Mouse (Mus musculus): Measurements from ENCODE around the gene Defb25.

Gene Defb25

GRCm38 (mm10) chr2:152607746-152608145 is 15.1 kb downstream of the Defb25 start:
- Histone ChIP-seq H3K4me1 (replicated peaks; ENCODE audit: low read depth, low read length) (peaks cover 21% of the 10 kb centered on the region), H3K4me3 (replicated peaks; ENCODE audit: low read length) (no peak overlapping the region), H3K36me3 (ENCODE audit: insufficient read depth, low read length) (no peaks in the 10 kb centered on the region), H3K27me3 (ENCODE audit: insufficient read depth, low read length) (peaks cover 12% of the 10 kb centered on the region), H3K9me3 (ENCODE audit: low read length) (no peaks in the 10 kb centered on the region)
- TF ChIP-seq NANOG (IDR thresholded peaks at IDR 0.05; ENCODE audit: borderline replicate concordance, low read length) (no peak), CTCF (conservative IDR thresholded peaks at IDR 0.05; ENCODE audit: low read length) (no peak), POU5F1 (IDR thresholded peaks at IDR 0.05; ENCODE audit: borderline replicate concordance, low read length) (no peak)

DNA sequence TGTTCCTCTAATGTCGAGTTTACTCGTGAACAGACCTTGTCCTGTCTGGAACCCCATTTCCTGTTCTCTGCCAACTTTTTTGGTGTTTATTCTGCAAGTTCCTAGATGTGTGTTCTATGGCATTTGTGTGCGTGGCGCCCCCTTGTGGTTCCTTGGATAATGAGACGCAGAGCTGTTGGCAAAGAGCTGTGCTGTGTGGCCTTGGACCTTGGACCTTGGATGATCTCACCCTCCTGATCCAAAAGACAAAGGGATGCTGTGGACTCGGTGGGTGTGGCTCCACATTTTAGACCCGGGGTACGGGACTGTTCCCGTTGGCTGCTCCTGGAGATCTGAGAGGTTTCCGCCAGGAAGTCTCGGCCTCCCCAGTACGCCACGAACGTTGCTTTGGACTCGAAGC is 18.8 kb downstream of the Defb25 start, which contains the start of gene Defb36:
Defb36 (plus strand) TSS at position 271 of the 400 bp plus-strand sequence.
- Histone ChIP-seq H3K36me3 (ENCODE audit: insufficient read depth, low read length) (no peaks in the 10 kb centered on the region), H3K4me1 (replicated peaks; ENCODE audit: low read depth, low read length) (peaks cover 9% of the 10 kb centered on the region; the same call in 1 of the 2 replicates), H3K4me3 (replicated peaks; ENCODE audit: low read length) (no peak within 1 kb of the TSS), H3K9me3 (ENCODE audit: low read length) (no peaks in the 10 kb centered on the region), H3K27me3 (ENCODE audit: insufficient read depth, low read length) (peaks cover 12% of the 10 kb centered on the region)
- TF ChIP-seq NANOG (IDR thresholded peaks at IDR 0.05; ENCODE audit: borderline replicate concordance, low read length) = no peak
- TF ChIP-seq CTCF (conservative IDR thresholded peaks at IDR 0.05; ENCODE audit: low read length) = peak; percentile 83
- no peak for TF ChIP-seq POU5F1 (IDR thresholded peaks at IDR 0.05; ENCODE audit: borderline replicate concordance, low read length)

GRCm38 (mm10) chr2:152601275-152601960 is 21.4 kb downstream of the Defb25 start:
- Histone ChIP-seq H3K9me3 (ENCODE audit: low read length) (no peaks in the 10 kb centered on the region), H3K27me3 (ENCODE audit: insufficient read depth, low read length) (peaks cover 10% of the 10 kb centered on the region), H3K4me3 (replicated peaks; ENCODE audit: low read length) (no peak overlapping the region), H3K4me1 (replicated peaks; ENCODE audit: low read depth, low read length) (peaks cover 9% of the 10 kb centered on the region; the same call in 1 of the 2 replicates), H3K36me3 (ENCODE audit: insufficient read depth, low read length) (no peaks in the 10 kb centered on the region)
- TF ChIP-seq POU5F1 (IDR thresholded peaks at IDR 0.05; ENCODE audit: borderline replicate concordance, low read length) (no peak), CTCF (conservative IDR thresholded peaks at IDR 0.05; ENCODE audit: low read length) (peak; percentile 74), NANOG (IDR thresholded peaks at IDR 0.05; ENCODE audit: borderline replicate concordance, low read length) (no peak)

GRCm38 (mm10) chr2:152600076-152600475 is 22.8 kb downstream of the Defb25 start:
- Histone ChIP-seq H3K27me3 (ENCODE audit: insufficient read depth, low read length) (peaks cover 5% of the 10 kb centered on the region), H3K4me3 (replicated peaks; ENCODE audit: low read length) (no peak overlapping the region), H3K4me1 (replicated peaks; ENCODE audit: low read depth, low read length) (peaks cover 9% of the 10 kb centered on the region; the same call in 1 of the 2 replicates), H3K9me3 (ENCODE audit: low read length) (no peaks in the 10 kb centered on the region), H3K36me3 (ENCODE audit: insufficient read depth, low read length) (no peaks in the 10 kb centered on the region)
- TF ChIP-seq NANOG (IDR thresholded peaks at IDR 0.05; ENCODE audit: borderline replicate concordance, low read length) = no peak
- TF ChIP-seq CTCF (conservative IDR thresholded peaks at IDR 0.05; ENCODE audit: low read length) = no peak
- no peak for TF ChIP-seq POU5F1 (IDR thresholded peaks at IDR 0.05; ENCODE audit: borderline replicate concordance, low read length)

DNA sequence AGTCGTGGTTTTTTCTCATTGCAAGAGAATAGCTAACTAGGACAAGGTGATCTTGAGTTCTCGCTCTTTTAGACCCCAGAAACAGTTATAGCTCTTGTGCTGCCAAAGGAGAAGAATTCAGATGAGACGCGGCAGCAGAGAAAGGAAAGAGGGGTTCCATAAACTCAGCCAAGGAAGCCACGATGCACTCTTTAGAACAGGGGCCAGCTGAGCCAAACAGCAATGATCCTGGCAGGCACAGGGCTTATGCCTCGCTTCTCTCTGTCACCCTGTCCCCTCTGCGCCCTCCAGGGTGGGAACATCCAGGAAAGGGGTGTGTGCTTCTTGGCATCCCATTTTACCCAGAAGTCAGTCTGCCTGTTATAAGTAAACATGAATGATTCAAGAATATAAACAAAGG is 23.6 kb downstream of the Defb25 start, which contains the start of gene Defb45:
Defb45 (minus strand) TSS at position 101 of the 400 bp plus-strand sequence.
- no peaks in the 10 kb centered on the region for H3K9me3 ChIP-seq (ENCODE audit: low read length)
- H3K4me1 ChIP-seq (replicated peaks; ENCODE audit: low read depth, low read length) = peaks cover 4% of the 10 kb centered on the region; the same call in 1 of the 2 replicates
- H3K36me3 ChIP-seq (ENCODE audit: insufficient read depth, low read length) = no peaks in the 10 kb centered on the region
- no peaks in the 10 kb centered on the region; the same call in 1 of the 2 replicates for H3K27me3 ChIP-seq (ENCODE audit: insufficient read depth, low read length)
- H3K4me3 ChIP-seq (replicated peaks; ENCODE audit: low read length) = no peak within 1 kb of the TSS
- TF ChIP-seq NANOG (IDR thresholded peaks at IDR 0.05; ENCODE audit: borderline replicate concordance, low read length) = no peak
- no peak for TF ChIP-seq POU5F1 (IDR thresholded peaks at IDR 0.05; ENCODE audit: borderline replicate concordance, low read length)
- TF ChIP-seq CTCF (conservative IDR thresholded peaks at IDR 0.05; ENCODE audit: low read length) = no peak

DNA sequence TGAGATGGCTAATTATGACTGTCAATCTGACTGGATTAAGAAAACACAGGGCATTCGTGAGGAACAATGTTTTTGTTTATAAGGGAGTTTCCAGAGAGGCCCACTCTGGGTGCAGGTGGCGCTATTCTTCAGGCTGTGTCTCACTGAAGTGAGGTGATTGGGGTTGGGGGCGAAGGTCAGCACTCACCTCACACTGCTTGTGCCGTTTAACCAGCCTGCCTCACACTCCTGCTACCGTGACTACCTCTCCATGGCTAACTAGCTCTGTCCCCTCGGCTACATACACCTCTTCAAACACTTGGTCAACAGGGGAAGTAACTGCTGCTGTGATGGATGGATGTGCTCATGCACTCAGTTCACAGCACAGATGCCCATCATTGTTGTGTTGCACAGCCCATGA is 33.8 kb downstream of the Defb25 start:
- TF ChIP-seq NANOG (IDR thresholded peaks at IDR 0.05; ENCODE audit: borderline replicate concordance, low read length) (no peak), POU5F1 (IDR thresholded peaks at IDR 0.05; ENCODE audit: borderline replicate concordance, low read length) (no peak), CTCF (conservative IDR thresholded peaks at IDR 0.05; ENCODE audit: low read length) (no peak)
- H3K4me1 ChIP-seq (replicated peaks; ENCODE audit: low read depth, low read length) = no peaks in the 10 kb centered on the region
- no peaks in the 10 kb centered on the region for H3K27me3 ChIP-seq (ENCODE audit: insufficient read depth, low read length)

GRCm38 (mm10) chr2:152588450-152588849 is 34.4 kb downstream of the Defb25 start:
- no peaks in the 10 kb centered on the region for H3K4me1 ChIP-seq (replicated peaks; ENCODE audit: low read depth, low read length)
- H3K36me3 ChIP-seq (ENCODE audit: insufficient read depth, low read length) = no peaks in the 10 kb centered on the region
- H3K27me3 ChIP-seq (ENCODE audit: insufficient read depth, low read length) = no peaks in the 10 kb centered on the region
- TF ChIP-seq POU5F1 (IDR thresholded peaks at IDR 0.05; ENCODE audit: borderline replicate concordance, low read length) (no peak), CTCF (conservative IDR thresholded peaks at IDR 0.05; ENCODE audit: low read length) (no peak), NANOG (IDR thresholded peaks at IDR 0.05; ENCODE audit: borderline replicate concordance, low read length) (no peak)
- H3K4me3 ChIP-seq (replicated peaks; ENCODE audit: low read length) = no peak overlapping the region
- no peaks in the 10 kb centered on the region for H3K9me3 ChIP-seq (ENCODE audit: low read length)

More for the DNA sequence above, 33.8 kb downstream of the Defb25 start:
- Histone ChIP-seq H3K4me3 (replicated peaks; ENCODE audit: low read length) (no peak overlapping the region), H3K9me3 (ENCODE audit: low read length) (no peaks in the 10 kb centered on the region), H3K36me3 (ENCODE audit: insufficient read depth, low read length) (no peaks in the 10 kb centered on the region)

- TF ChIP-seq POU5F1 (IDR thresholded peaks at IDR 0.05; ENCODE audit: borderline replicate concordance, low read length) = no peak
- TF ChIP-seq CTCF (conservative IDR thresholded peaks at IDR 0.05; ENCODE audit: low read length) = peak; percentile 49
- no peaks in the 10 kb centered on the region for H3K27me3 ChIP-seq (ENCODE audit: insufficient read depth, low read length)
- H3K9me3 ChIP-seq (ENCODE audit: low read length) = no peaks in the 10 kb centered on the region
- no peak overlapping the region for H3K4me3 ChIP-seq (replicated peaks; ENCODE audit: low read length)
- H3K4me1 ChIP-seq (replicated peaks; ENCODE audit: low read depth, low read length) = no peaks in the 10 kb centered on the region
- H3K36me3 ChIP-seq (ENCODE audit: insufficient read depth, low read length) = no peaks in the 10 kb centered on the region
Observed at GRCm38 (mm10) chr2:152586926-152587560, 35.8 kb downstream of the Defb25 start.

Measured in E14TG2a.4 (cell line).